Mouse (Mus musculus): ENCODE results near the gene Ece1. TPM values are rescaled to one million over a fixed set of nuclear protein-coding genes. Genes with fewer than 3 reads are reported as not detected.

The Ece1 gene
- polyA plus RNA-seq, 1 experiment from 2014 or later: 41.4 TPM

- no peaks in the 10 kb centered on the region for H3K4me1 ChIP-seq
- H3K4me3 ChIP-seq: no peak overlapping the region
- H3K27ac ChIP-seq: no peak overlapping the region
- H3K9me3 ChIP-seq (replicated peaks): no peaks in the 10 kb centered on the region
- no peak for DNase-seq (ENCODE audit: low spot score)
- WGBS: 94% methylated on average over 15 of the region's 15 CpGs
- no peaks in the 10 kb centered on the region for H3K27me3 ChIP-seq (ENCODE audit: low read depth, poor library complexity, severe bottlenecking)
- H3K36me3 ChIP-seq: peaks cover 96% of the 10 kb centered on the region
Observed at GRCm38 (mm10) chr4:138013723-138014479, 151.9 kb downstream of the Ece1 start.

Other genes starting within 250 kb of the Ece1 start
- 2.8 and 4.2 TPM in 2 replicates for gene Rap1gap, start 197.5 kb upstream of the Ece1 start, polyA plus RNA-seq (2016; fragmentation: Nextera tagmentation; extraction: Ambion mirVana)
- 5.1 and 7.9 TPM in 2 replicates for gene Alpl, start 65.9 kb upstream of the Ece1 start, polyA plus RNA-seq (2016; fragmentation: Nextera tagmentation; extraction: Ambion mirVana)
- gene Eif4g3, start 130.8 kb downstream of the Ece1 start, polyA plus RNA-seq (2016; fragmentation: Nextera tagmentation; extraction: Ambion mirVana): 42.7 and 42.9 TPM in 2 replicates